Mouse (Mus musculus): ENCODE results near the gene Gmeb1. TPM values are rescaled to one million over a fixed set of nuclear protein-coding genes. Genes with fewer than 3 reads are reported as not detected.

Gene Gmeb1
- total and polyA plus RNA-seq, 2 experiments from 2014 or later: 19.1 to 29.9 TPM

DNA sequence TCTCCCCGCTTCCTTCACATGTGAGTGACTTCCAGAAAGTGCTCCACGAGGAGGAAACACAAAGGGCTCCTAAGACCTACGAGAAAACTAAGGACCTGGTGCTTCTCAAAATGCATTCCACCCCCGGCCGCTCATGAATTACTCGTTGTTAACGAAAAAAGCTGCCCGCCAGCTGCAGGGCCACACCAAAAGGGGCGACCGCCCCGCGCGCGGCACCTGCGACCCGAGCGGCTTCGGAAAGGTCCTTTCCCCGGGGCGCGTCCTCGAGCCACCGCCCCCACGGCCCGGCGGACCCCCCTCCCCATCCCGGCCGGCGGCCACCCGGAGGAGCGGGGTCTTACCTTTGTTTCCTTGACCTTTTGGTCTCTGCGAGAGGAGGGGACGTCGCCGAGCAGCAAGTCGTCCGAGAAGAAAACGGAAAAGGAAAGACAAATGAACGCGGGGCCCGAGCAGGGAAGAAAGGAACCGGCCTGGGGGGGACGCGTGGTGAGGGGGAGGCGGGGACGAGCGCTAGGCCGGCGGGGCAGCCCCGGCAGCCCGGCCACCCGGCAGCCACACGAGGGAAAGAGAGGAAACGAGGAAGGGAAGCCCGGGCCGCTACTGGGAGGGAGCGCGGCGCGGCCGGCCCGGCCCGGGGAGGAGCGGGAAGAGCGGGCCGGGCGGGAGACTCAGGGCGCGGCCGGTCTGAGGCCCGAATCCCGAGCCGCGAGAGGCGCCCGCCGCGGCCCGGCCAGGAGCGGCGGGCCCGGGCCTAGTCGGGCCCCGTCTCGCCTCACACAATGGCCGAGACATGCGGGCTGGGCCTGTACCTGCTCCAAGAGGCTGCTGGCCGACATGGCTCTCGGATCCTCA lies 50.1 kb downstream of the Gmeb1 start:
- Histone ChIP-seq H3K27me3 (ENCODE audit: insufficient read depth, low read length) (no peaks in the 10 kb centered on the region), H3K9ac (replicated peaks; ENCODE audit: low read length) (peak overlapping the region; percentile 99), H3K4me2 (ENCODE audit: low read depth, low read length) (peak overlapping the region; percentile 76), H3K4me1 (ENCODE audit: insufficient read depth, low read length) (peaks cover 5% of the 10 kb centered on the region; the same call in 1 of the 2 replicates), H3K27ac (peak overlapping the region; percentile 96), H3K36me3 (ENCODE audit: insufficient read depth, low read length) (no peaks in the 10 kb centered on the region; the same call in 1 of the 2 replicates), H3K9me3 (ENCODE audit: low read length) (no peaks in the 10 kb centered on the region), H3K4me3 (ENCODE audit: low read length) (peak overlapping the region; percentile 99)
- DNase-seq (ENCODE audit: low spot score) (peak; percentile 47), ATAC-seq (peak; percentile 85)
- TF ChIP-seq CTCF (IDR thresholded peaks at IDR 0.05; ENCODE audit: low read depth): no peak
- 2% methylated on average over 60 of the region's 89 CpGs for WGBS

DNA sequence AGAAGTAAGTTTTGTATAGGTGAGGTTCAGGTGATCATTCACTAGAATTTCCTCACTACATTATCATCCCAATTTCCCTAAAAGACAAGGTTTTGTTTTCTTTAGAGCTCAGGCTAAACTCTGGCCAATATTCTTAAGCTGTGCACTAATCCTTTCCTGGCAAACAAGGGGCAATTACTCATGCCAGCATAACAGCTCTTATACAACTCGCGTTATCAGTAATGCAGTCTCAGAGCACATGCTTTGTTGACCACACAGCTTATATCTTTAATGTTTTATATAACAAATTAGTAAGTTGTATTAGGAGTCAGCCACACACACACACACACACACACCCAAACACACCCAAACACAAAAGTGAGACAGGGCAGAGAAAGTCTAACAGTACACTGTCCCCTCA lies 51.1 kb downstream of the Gmeb1 start:
- TF ChIP-seq CTCF (IDR thresholded peaks at IDR 0.05; ENCODE audit: low read depth): no peak
- Histone ChIP-seq H3K36me3 (ENCODE audit: insufficient read depth, low read length) (no peaks in the 10 kb centered on the region; the same call in 1 of the 2 replicates), H3K4me3 (ENCODE audit: low read length) (peak overlapping the region; percentile 99), H3K9me3 (ENCODE audit: low read length) (no peaks in the 10 kb centered on the region), H3K27ac (no peak overlapping the region; the same call in 1 of the 2 replicates), H3K9ac (replicated peaks; ENCODE audit: low read length) (peak overlapping the region; percentile 99), H3K4me2 (ENCODE audit: low read depth, low read length) (peak overlapping the region; percentile 76), H3K27me3 (ENCODE audit: insufficient read depth, low read length) (no peaks in the 10 kb centered on the region), H3K4me1 (ENCODE audit: insufficient read depth, low read length) (peaks cover 5% of the 10 kb centered on the region; the same call in 1 of the 2 replicates)
- DNase-seq (ENCODE audit: low spot score) (peak; percentile 5), ATAC-seq (no peak)
- WGBS: 25% methylated on average over 2 of the region's 2 CpGs

DNA sequence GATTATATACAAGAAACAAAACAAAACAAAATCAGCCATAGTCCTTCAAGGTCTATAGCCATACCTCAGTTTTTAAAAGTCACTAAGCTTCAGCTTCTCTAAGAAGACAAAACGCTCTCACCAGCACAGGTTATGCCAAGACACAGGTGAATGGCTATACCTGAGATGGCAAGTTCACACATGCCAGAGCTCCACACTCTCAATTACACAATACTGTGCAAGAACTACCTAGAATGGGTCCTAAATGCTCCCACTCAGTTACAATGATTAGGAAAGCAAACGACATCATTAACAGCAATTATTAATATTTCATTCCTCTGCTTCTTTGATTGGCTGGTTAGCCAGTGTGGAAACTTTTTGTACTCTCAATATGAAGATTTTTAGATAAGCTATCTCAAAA lies 52.1 kb downstream of the Gmeb1 start:
- ATAC-seq: no peak
- TF ChIP-seq CTCF (IDR thresholded peaks at IDR 0.05; ENCODE audit: low read depth): no peak
- Histone ChIP-seq H3K27me3 (ENCODE audit: insufficient read depth, low read length) (no peaks in the 10 kb centered on the region), H3K4me3 (ENCODE audit: low read length) (no peak overlapping the region), H3K9me3 (ENCODE audit: low read length) (no peaks in the 10 kb centered on the region), H3K4me1 (ENCODE audit: insufficient read depth, low read length) (peaks cover 5% of the 10 kb centered on the region; the same call in 1 of the 2 replicates), H3K36me3 (ENCODE audit: insufficient read depth, low read length) (peaks cover 6% of the 10 kb centered on the region), H3K4me2 (ENCODE audit: low read depth, low read length) (no peak overlapping the region), H3K9ac (replicated peaks; ENCODE audit: low read length) (no peak overlapping the region), H3K27ac (no peak overlapping the region)
- DNase-seq (ENCODE audit: low spot score): no peak
- WGBS: 85% methylated on average over 2 of the region's 2 CpGs

DNA sequence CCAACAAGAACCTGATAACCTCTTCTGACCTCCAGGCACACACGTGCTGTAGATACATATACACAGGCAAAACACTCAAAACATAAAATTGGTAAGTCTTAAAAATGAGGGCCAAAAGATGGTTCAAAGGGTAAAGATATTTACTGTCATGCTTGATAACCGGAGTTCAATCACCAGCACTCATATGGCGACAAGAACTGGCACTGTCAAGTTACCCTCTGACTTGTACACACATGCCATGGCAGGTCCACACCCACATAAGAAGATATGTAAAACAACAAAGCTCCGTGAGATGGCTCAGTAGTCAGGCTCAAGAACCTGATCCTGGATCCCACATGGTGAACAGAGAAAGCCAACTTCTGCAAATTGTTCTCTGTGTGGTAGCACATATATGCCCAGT lies 54.1 kb downstream of the Gmeb1 start:
- Histone ChIP-seq H3K4me2 (ENCODE audit: low read depth, low read length) (no peak overlapping the region), H3K4me1 (ENCODE audit: insufficient read depth, low read length) (peaks cover 5% of the 10 kb centered on the region; the same call in 1 of the 2 replicates), H3K4me3 (ENCODE audit: low read length) (no peak overlapping the region), H3K36me3 (ENCODE audit: insufficient read depth, low read length) (peaks cover 16% of the 10 kb centered on the region), H3K27ac (no peak overlapping the region), H3K9ac (replicated peaks; ENCODE audit: low read length) (no peak overlapping the region), H3K27me3 (ENCODE audit: insufficient read depth, low read length) (no peaks in the 10 kb centered on the region), H3K9me3 (ENCODE audit: low read length) (no peaks in the 10 kb centered on the region)
- WGBS: 94% methylated on average over 4 of the region's 4 CpGs
- no peak for TF ChIP-seq CTCF (IDR thresholded peaks at IDR 0.05; ENCODE audit: low read depth)
- ATAC-seq (no peak), DNase-seq (ENCODE audit: low spot score) (no peak)

GRCm38 (mm10) chr4:132198771-132199170 lies 62.6 kb downstream of the Gmeb1 start:
- ATAC-seq: no peak
- H3K4me1 ChIP-seq (ENCODE audit: insufficient read depth, low read length): peaks cover 4% of the 10 kb centered on the region; the same call in 1 of the 2 replicates
- no peak for DNase-seq (ENCODE audit: low spot score)
- no peak overlapping the region for H3K4me2 ChIP-seq (ENCODE audit: low read depth, low read length)
- H3K9ac ChIP-seq (replicated peaks; ENCODE audit: low read length): no peak overlapping the region
- H3K36me3 ChIP-seq (ENCODE audit: insufficient read depth, low read length): peaks cover 6% of the 10 kb centered on the region
- no peak overlapping the region for H3K4me3 ChIP-seq (ENCODE audit: low read length)
- H3K27me3 ChIP-seq (ENCODE audit: insufficient read depth, low read length): no peaks in the 10 kb centered on the region
- H3K27ac ChIP-seq: no peak overlapping the region
- TF ChIP-seq CTCF (IDR thresholded peaks at IDR 0.05; ENCODE audit: low read depth): no peak
- H3K9me3 ChIP-seq (ENCODE audit: low read length): no peaks in the 10 kb centered on the region

- H3K27me3 ChIP-seq (ENCODE audit: insufficient read depth, low read length): no peaks in the 10 kb centered on the region
- H3K4me2 ChIP-seq (ENCODE audit: low read depth, low read length): no peak overlapping the region
- no peak overlapping the region for H3K9ac ChIP-seq (replicated peaks; ENCODE audit: low read length)
- H3K27ac ChIP-seq: no peak overlapping the region
- WGBS: 52% methylated on average over 4 of the region's 4 CpGs
- DNase-seq (ENCODE audit: low spot score) (peak; percentile 21), ATAC-seq (no peak)
- H3K4me1 ChIP-seq (ENCODE audit: insufficient read depth, low read length): peaks cover 4% of the 10 kb centered on the region; the same call in 1 of the 2 replicates
- H3K9me3 ChIP-seq (ENCODE audit: low read length): no peaks in the 10 kb centered on the region
- H3K4me3 ChIP-seq (ENCODE audit: low read length): no peak overlapping the region
- TF ChIP-seq CTCF (IDR thresholded peaks at IDR 0.05; ENCODE audit: low read depth): peak; percentile 51
- H3K36me3 ChIP-seq (ENCODE audit: insufficient read depth, low read length): peaks cover 5% of the 10 kb centered on the region
Measured at GRCm38 (mm10) chr4:132198285-132198712, 63.1 kb downstream of the Gmeb1 start.

- no peaks in the 10 kb centered on the region for H3K27me3 ChIP-seq (ENCODE audit: insufficient read depth, low read length)
- no peak for TF ChIP-seq CTCF (IDR thresholded peaks at IDR 0.05; ENCODE audit: low read depth)
- no peak for DNase-seq (ENCODE audit: low spot score)
- H3K9ac ChIP-seq (replicated peaks; ENCODE audit: low read length): no peak overlapping the region
- H3K4me2 ChIP-seq (ENCODE audit: low read depth, low read length): no peak overlapping the region
- H3K36me3 ChIP-seq (ENCODE audit: insufficient read depth, low read length): no peaks in the 10 kb centered on the region
- 87% methylated on average over 3 of the region's 3 CpGs for WGBS
- no peak overlapping the region for H3K4me3 ChIP-seq (ENCODE audit: low read length)
- H3K9me3 ChIP-seq (ENCODE audit: low read length): no peaks in the 10 kb centered on the region
- no peak overlapping the region for H3K27ac ChIP-seq
- no peak for ATAC-seq
- peaks cover 4% of the 10 kb centered on the region; the same call in 1 of the 2 replicates for H3K4me1 ChIP-seq (ENCODE audit: insufficient read depth, low read length)
Measured at GRCm38 (mm10) chr4:132194975-132195374, 66.4 kb downstream of the Gmeb1 start.

Measured in hindbrain, postnatal 0 days (tissue).